In genomic region chr2:176226269-176226668, GRCm38 (mm10) we compare ENCODE assay signal across 6 mouse cellular contexts. TPM values are rescaled to one million over a fixed set of nuclear protein-coding genes. Genes with fewer than 3 reads are reported as not detected.
DNase-seq lines count a peak whose midpoint lies in the region; ATAC-seq and TF ChIP-seq lines count a peak whose summit lies in the region.
"Not testable (repeated sequence)": the region's sequence is repeated elsewhere in the genome, so short reads cannot be mapped to it uniquely, and the experiment has no call there.

Gene 2210418O10Rik (plus strand): TSS chr2:176226569.

- not testable (repeated sequence) for H3K9ac ChIP-seq in forebrain, embryonic 14.5 days (ENCODE audit: low read length); hindbrain, embryonic 14.5 days; kidney, postnatal 0 days (ENCODE audit: low read depth, low read length); lung, postnatal 0 days (replicated peaks; ENCODE audit: low read depth); midbrain, embryonic 14.5 days (replicated peaks; ENCODE audit: low read length)

- not testable (repeated sequence) for H3K27me3 ChIP-seq in forebrain, embryonic 14.5 days (replicated peaks; ENCODE audit: control insufficient read depth, insufficient read depth, low read length); hindbrain, embryonic 14.5 days (ENCODE audit: control insufficient read depth, insufficient read depth, low read length); kidney, postnatal 0 days (ENCODE audit: insufficient read depth, low read length); lung, postnatal 0 days (replicated peaks; ENCODE audit: insufficient read depth, low read length); midbrain, embryonic 14.5 days (ENCODE audit: control insufficient read depth, insufficient read depth, low read length)

- not testable (repeated sequence) for TF ChIP-seq EP300 in lung, postnatal 0 days (IDR thresholded peaks at IDR 0.05)

- not testable (repeated sequence) for DNase-seq in adrenal gland, postnatal 25 days; forebrain, embryonic 14.5 days (ENCODE audit: low spot score); hindbrain, embryonic 14.5 days (ENCODE audit: low spot score); kidney, postnatal 0 days (ENCODE audit: low spot score); lung, postnatal 0 days (ENCODE audit: low spot score); midbrain, embryonic 14.5 days

- H3K27ac ChIP-seq in forebrain, embryonic 14.5 days (ENCODE audit: low read depth, low read length); hindbrain, embryonic 14.5 days; kidney, postnatal 0 days; lung, postnatal 0 days (ENCODE audit: low read length); midbrain, embryonic 14.5 days (replicated peaks; ENCODE audit: low read depth, low read length): not testable (repeated sequence)

- H3K9me3 ChIP-seq in forebrain, embryonic 14.5 days (replicated peaks; ENCODE audit: control insufficient read depth, low read length); hindbrain, embryonic 14.5 days (ENCODE audit: control insufficient read depth, low read length); kidney, postnatal 0 days (replicated peaks; ENCODE audit: low read length); lung, postnatal 0 days (ENCODE audit: low read length); midbrain, embryonic 14.5 days (ENCODE audit: control insufficient read depth, low read length): not testable (repeated sequence)

- H3K4me2 ChIP-seq in forebrain, embryonic 14.5 days (ENCODE audit: low read length); hindbrain, embryonic 14.5 days (replicated peaks); kidney, postnatal 0 days (ENCODE audit: low read length); lung, postnatal 0 days (replicated peaks; ENCODE audit: low read depth, low read length); midbrain, embryonic 14.5 days (ENCODE audit: low read length): not testable (repeated sequence)

- not testable (repeated sequence) for H3K36me3 ChIP-seq in forebrain, embryonic 14.5 days (ENCODE audit: control insufficient read depth, insufficient read depth, low read length); hindbrain, embryonic 14.5 days (replicated peaks; ENCODE audit: control insufficient read depth, insufficient read depth); kidney, postnatal 0 days (ENCODE audit: insufficient read depth, low read length); lung, postnatal 0 days (ENCODE audit: insufficient read depth, low read length); midbrain, embryonic 14.5 days (ENCODE audit: control insufficient read depth, insufficient read depth, low read length)

- no CpG with 5 or more reads among the region's 2 CpGs for WGBS in forebrain, embryonic 14.5 days
- no CpG with 5 or more reads among the region's 2 CpGs for WGBS in hindbrain, embryonic 14.5 days
- WGBS in kidney, postnatal 0 days = no CpG with 5 or more reads among the region's 2 CpGs
- WGBS in lung, postnatal 0 days = no CpG with 5 or more reads among the region's 2 CpGs
- no CpG with 5 or more reads among the region's 2 CpGs for WGBS in midbrain, embryonic 14.5 days

- not testable (repeated sequence) for H3K4me3 ChIP-seq in forebrain, embryonic 14.5 days (ENCODE audit: low read depth, low read length); hindbrain, embryonic 14.5 days (replicated peaks; ENCODE audit: low read length); kidney, postnatal 0 days (replicated peaks; ENCODE audit: low read depth, low read length); lung, postnatal 0 days (ENCODE audit: low read depth, low read length); midbrain, embryonic 14.5 days (replicated peaks; ENCODE audit: low read depth, low read length)

- not testable (repeated sequence) for ATAC-seq in forebrain, embryonic 14.5 days; hindbrain, embryonic 14.5 days (ENCODE audit: low FRiP score); kidney, postnatal 0 days (replicated peaks; ENCODE audit: low FRiP score, low read depth); lung, postnatal 0 days; midbrain, embryonic 14.5 days (ENCODE audit: low FRiP score, low TSS enrichment)

- TF ChIP-seq CTCF in kidney, postnatal 0 days (IDR thresholded peaks at IDR 0.05; ENCODE audit: low read depth); lung, postnatal 0 days (IDR thresholded peaks at IDR 0.05): not testable (repeated sequence)

- H3K4me1 ChIP-seq in forebrain, embryonic 14.5 days (ENCODE audit: control insufficient read depth, insufficient read depth, low read length); hindbrain, embryonic 14.5 days (replicated peaks; ENCODE audit: control insufficient read depth, insufficient read depth, low read length); kidney, postnatal 0 days (replicated peaks; ENCODE audit: insufficient read depth, low read length); lung, postnatal 0 days (ENCODE audit: insufficient read depth, low read depth, low read length); midbrain, embryonic 14.5 days (ENCODE audit: control insufficient read depth, insufficient read depth, low read length): not testable (repeated sequence)

RNA-seq across cellular contexts. Expression of gene 2210418O10Rik, which starts in this region (rescaled TPM):
- total RNA-seq in adrenal gland, postnatal 25 days (2021) = 6.9 and 12.9 TPM in 2 replicates
- 14.4 and 17.0 TPM in 2 replicates for polyA plus RNA-seq in forebrain, embryonic 14.5 days (2014; fragmentation: Nextera tagmentation; extraction: Ambion mirVana)
- 12.4 and 13.4 TPM in 2 replicates for polyA plus RNA-seq in hindbrain, embryonic 14.5 days (2014; fragmentation: Nextera tagmentation; extraction: Ambion mirVana)
- polyA plus RNA-seq in kidney, postnatal 0 days (2015; fragmentation: Nextera tagmentation; extraction: Ambion mirVana) = 6.9 and 12.9 TPM in 2 replicates
- polyA plus RNA-seq in lung, postnatal 0 days (2015; fragmentation: Nextera tagmentation; extraction: Ambion mirVana) = 6.9 and 11.3 TPM in 2 replicates
- 7.0 and 13.6 TPM in 2 replicates for polyA plus RNA-seq in midbrain, embryonic 14.5 days (2014; fragmentation: Nextera tagmentation; extraction: Ambion mirVana)
